Mouse (Mus musculus): ENCODE data around the gene Tnfsf13b.

- TF ChIP-seq CTCF (IDR thresholded peaks at IDR 0.05; ENCODE audit: extremely low read depth, insufficient read depth, low read length) (no peak), POLR2A (IDR thresholded peaks at IDR 0.05; ENCODE audit: extremely low read depth, insufficient read depth, low read length) (no peak)
Measured at GRCm38 (mm10) chr8:10040866-10041265, 34.6 kb downstream of the Tnfsf13b start.

Measured in cortical plate, adult 2 months (tissue).